Mouse (Mus musculus) embryonic facial prominence, embryonic 13.5 days (tissue): ENCODE data around the gene Sstr3. TPM values are rescaled to one million over a fixed set of nuclear protein-coding genes. Genes with fewer than 3 reads are reported as not detected.

Experiments
- ATAC-seq: fragments of 200-750 bp; cut with Nextera tagmentation; 2 replicates; pipeline ENCODE4 v1.8.0; 2017; ENCODE audit warnings: low read depth; ENCODE audit not compliant: insufficient number of reproducible peaks, insufficient read depth, low FRiP score, low TSS enrichment
- H3K27ac ChIP-seq: fragments of 300-500 bp; sonication (generic); 2 replicates; pipeline ENCODE4 v1.5.1; 2015; ENCODE audit warnings: moderate library complexity, mild to moderate bottlenecking, inconsistent platforms
- H3K27me3 ChIP-seq: fragments of 300-500 bp; sonication (generic); 2 replicates; pipeline ENCODE4 v1.6.1; 2015; ENCODE audit warnings: mild to moderate bottlenecking, inconsistent platforms
- H3K36me3 ChIP-seq: fragments of 300-500 bp; sonication (generic); 2 replicates; pipeline ENCODE4 v1.6.1; 2015; ENCODE audit warnings: mild to moderate bottlenecking, inconsistent platforms
- H3K4me1 ChIP-seq: fragments of 300-500 bp; sonication (generic); 2 replicates; pipeline ENCODE4 v1.6.1; 2015; ENCODE audit warnings: inconsistent platforms
- H3K4me2 ChIP-seq: fragments of 300-500 bp; sonication (generic); 2 replicates; pipeline ENCODE4 v1.6.1; 2015; ENCODE audit warnings: moderate library complexity, mild to moderate bottlenecking, inconsistent platforms
- H3K4me3 ChIP-seq: fragments of 300-500 bp; sonication (generic); 2 replicates; pipeline ENCODE4 v1.5.1; 2015; ENCODE audit warnings: mild to moderate bottlenecking, inconsistent platforms
- H3K9ac ChIP-seq: fragments of 300-500 bp; sonication (generic); 2 replicates; pipeline ENCODE4 v1.6.1; 2015; ENCODE audit warnings: mild to moderate bottlenecking, inconsistent platforms
- H3K9me3 ChIP-seq: fragments of 300-500 bp; sonication (generic); 2 replicates; pipeline ENCODE4 v1.6.1; 2016; ENCODE audit warnings: inconsistent platforms
- WGBS: fragments of 180-500 bp; shearing (Covaris S2); methylation state at CpG from one replicate; pipeline ENCODE4 v1.1.7; 2015; ENCODE audit warnings: mixed read lengths; 5-methylcytosine and 5-hydroxymethylcytosine counted together
- polyA plus RNA-seq: library from polyadenylated mRNA; unstranded; fragments of >200 nt; fragmentation: Nextera tagmentation; extraction: Ambion mirVana; gene quantifications from 2 replicates; pipeline ENCODE4 v1.2.1, GENCODE M21; 2015

Sstr3 gene
- polyA plus RNA-seq, 1 experiment from 2014 or later, result not detected

DNA sequence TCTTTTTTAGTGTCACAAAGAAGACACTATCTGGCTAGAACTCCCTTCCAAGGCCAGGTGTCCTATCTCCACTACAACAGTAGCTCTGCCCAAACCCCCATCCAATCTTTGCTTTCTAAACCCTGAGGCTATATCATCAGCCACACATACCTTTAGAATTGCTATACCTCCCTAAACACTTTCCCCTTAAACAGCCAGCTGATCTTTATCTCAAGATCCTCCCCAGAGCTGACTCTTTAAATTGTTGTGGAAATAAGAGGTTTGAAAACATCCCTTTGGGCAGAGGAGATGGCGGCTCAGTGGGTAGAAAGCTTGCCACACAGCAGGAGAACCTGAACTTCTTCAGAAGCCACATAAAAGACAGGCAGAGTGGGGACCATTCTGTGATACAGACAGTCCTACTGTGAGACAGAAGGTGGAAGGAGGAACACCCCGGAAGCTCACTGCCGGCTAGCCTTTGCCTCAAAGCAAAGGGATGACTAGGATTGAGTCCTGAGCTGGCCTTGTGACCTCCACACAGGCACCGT is 31.9 kb upstream of the Sstr3 start:
- no peaks in the 10 kb centered on the region for H3K9me3 ChIP-seq
- WGBS, result 40% methylated on average over 4 of the region's 4 CpGs
- no peak overlapping the region for H3K4me2 ChIP-seq
- peaks cover 28% of the 10 kb centered on the region for H3K4me1 ChIP-seq
- H3K36me3 ChIP-seq, result no peaks in the 10 kb centered on the region
- no peak overlapping the region for H3K4me3 ChIP-seq
- ATAC-seq, result no peak
- no peak overlapping the region for H3K27ac ChIP-seq
- no peak overlapping the region for H3K9ac ChIP-seq
- H3K27me3 ChIP-seq, result no peaks in the 10 kb centered on the region; the same call in 1 of the 2 replicates

DNA sequence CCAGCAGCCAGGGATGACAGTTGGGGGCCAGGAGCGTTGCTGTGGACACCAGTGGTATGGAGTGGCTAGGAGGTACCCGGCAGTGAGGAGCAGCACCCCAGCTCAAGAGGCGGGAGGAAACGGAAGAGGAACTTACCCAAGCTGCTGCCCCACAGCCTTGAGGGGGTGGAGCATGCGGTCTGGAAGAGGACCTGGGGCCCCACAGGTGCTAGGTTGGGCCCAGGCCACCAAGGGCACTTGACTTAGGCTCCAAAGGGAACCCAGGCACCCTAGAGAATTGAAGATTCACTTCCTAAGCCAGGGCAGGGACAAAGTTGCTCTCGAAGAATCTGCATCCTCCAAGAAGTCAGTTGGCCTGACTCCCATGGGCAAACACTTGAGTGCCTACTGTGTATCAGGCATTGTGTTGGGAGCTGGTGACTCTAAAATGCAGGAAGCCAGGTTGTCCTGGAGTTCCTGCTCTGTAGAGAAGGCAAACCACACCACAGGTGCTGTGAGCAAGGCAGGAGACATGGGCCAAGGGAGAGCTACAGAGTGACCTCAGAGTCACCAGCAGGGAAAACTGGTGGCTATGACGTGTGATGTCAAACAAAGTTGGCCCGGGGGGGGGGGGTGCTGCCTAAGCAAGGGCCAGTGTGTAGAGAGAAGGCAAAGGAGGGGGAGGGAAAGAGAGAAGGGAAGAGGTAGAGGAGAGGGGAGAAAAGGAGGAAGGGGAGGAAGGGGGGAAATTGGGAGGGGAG is 28.3 kb upstream of the Sstr3 start, which contains the start of gene Rac2:
TSS of gene Rac2 (minus strand) at position 126 of the 740 bp plus-strand sequence.
- no peak for ATAC-seq
- no peaks in the 10 kb centered on the region for H3K9me3 ChIP-seq
- WGBS, result 80% methylated on average over 8 of the region's 8 CpGs
- H3K4me1 ChIP-seq, result 0 out of 2 replicates have a peak, but pooled peaks cover 8% of the 10 kb centered on the region
- H3K9ac ChIP-seq, result no peak within 1 kb of the TSS
- H3K27ac ChIP-seq, result no peak within 1 kb of the TSS
- H3K27me3 ChIP-seq, result no peaks in the 10 kb centered on the region
- no peak within 1 kb of the TSS for H3K4me3 ChIP-seq
- H3K4me2 ChIP-seq, result no peak within 1 kb of the TSS
- H3K36me3 ChIP-seq, result no peaks in the 10 kb centered on the region

DNA sequence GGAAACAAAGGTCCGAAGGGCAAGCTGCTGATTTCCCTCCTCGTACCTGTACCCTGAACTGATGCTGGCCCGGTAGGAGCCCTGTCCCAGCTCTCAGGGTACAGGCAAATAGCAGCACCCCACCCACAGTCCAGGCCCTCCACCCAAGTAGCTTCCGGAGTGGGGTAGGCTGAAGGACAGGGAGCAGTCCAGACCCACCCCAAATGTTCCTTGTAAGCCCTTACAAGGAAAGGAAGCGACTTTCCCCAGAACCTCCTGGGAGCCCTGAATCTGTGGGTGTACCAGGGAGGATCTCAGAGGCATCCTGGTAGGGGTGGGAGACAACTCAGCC is 27.8 kb upstream of the Sstr3 start:
- H3K9me3 ChIP-seq, result no peaks in the 10 kb centered on the region
- H3K36me3 ChIP-seq, result no peaks in the 10 kb centered on the region
- no peak overlapping the region for H3K4me2 ChIP-seq
- no peak overlapping the region for H3K9ac ChIP-seq
- H3K27me3 ChIP-seq, result no peaks in the 10 kb centered on the region
- no peak overlapping the region for H3K4me3 ChIP-seq
- H3K27ac ChIP-seq, result no peak overlapping the region
- WGBS, result 88% methylated on average over 5 of the region's 5 CpGs
- H3K4me1 ChIP-seq, result 0 out of 2 replicates have a peak, but pooled peaks cover 8% of the 10 kb centered on the region
- ATAC-seq, result no peak

DNA sequence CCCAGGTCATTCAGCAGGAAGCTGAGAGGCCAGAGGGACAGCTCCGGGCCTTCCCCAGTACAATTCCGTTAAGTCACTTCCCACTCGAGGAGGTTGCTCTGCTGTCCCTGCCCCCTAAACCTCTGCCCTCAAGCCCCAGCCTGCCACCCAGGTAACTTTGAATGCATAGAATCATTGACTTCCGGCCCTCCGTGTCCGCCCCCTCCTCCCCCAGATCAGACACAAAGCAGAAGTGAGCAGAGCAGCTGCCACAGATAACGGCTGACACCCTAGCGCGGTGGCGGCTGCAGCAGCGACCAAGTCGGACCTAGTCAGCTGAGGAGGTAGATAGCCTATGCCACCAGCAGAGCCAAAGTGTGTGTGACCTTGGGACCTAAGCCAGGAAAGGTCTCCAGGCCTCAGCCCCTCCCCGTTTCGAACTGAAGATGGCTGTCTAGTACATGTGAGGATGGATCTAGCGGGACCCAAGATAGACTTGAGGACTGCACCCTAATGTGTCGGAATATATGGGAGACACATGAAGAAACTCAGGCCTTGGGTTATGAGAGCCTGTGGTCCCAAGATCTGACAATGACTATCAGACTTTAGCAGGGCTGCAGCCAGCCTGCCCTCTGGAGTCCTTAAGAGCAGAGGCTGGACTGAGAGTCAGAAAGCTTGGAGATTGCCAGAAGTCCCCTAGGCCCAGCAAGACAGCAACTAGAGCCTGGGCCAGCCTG is 27.2 kb upstream of the Sstr3 start:
- no peaks in the 10 kb centered on the region for H3K27me3 ChIP-seq

DNA sequence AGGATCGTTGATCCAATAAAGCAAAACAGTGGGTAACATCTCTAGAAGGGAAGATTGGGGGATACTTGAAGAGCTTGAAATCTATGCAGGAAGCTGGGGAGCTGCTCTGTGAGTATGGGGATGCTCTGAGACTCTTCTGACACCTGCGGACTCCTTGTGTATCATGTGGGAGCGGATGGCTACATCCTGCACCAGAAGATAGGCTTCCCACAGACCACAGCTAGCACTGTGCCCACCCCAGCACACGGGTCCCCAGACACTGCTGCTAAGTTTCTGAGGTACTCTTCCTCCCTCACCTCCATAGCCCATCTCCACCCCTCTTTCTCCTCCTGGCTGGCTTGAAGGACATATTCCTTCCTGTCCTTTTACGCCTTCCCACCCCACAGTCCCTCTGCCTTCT is 25.7 kb upstream of the Sstr3 start:
- H3K9me3 ChIP-seq, result no peaks in the 10 kb centered on the region
- H3K4me1 ChIP-seq, result no peaks in the 10 kb centered on the region
- ATAC-seq, result no peak
- 92% methylated on average over 5 of the region's 5 CpGs for WGBS
- no peaks in the 10 kb centered on the region for H3K36me3 ChIP-seq
- H3K27me3 ChIP-seq, result no peaks in the 10 kb centered on the region
- H3K4me2 ChIP-seq, result no peak overlapping the region
- no peak overlapping the region for H3K4me3 ChIP-seq
- no peak overlapping the region for H3K27ac ChIP-seq
- H3K9ac ChIP-seq, result no peak overlapping the region

More for the DNA sequence above, 27.2 kb upstream of the Sstr3 start:
- 0 out of 2 replicates have a peak, but pooled peaks cover 8% of the 10 kb centered on the region for H3K4me1 ChIP-seq
- H3K9me3 ChIP-seq, result no peaks in the 10 kb centered on the region
- H3K27ac ChIP-seq, result no peak overlapping the region
- no peak overlapping the region for H3K9ac ChIP-seq
- 59% methylated on average over 16 of the region's 16 CpGs for WGBS
- H3K36me3 ChIP-seq, result no peaks in the 10 kb centered on the region
- no peak for ATAC-seq
- H3K4me2 ChIP-seq, result no peak overlapping the region
- H3K4me3 ChIP-seq, result no peak overlapping the region

DNA sequence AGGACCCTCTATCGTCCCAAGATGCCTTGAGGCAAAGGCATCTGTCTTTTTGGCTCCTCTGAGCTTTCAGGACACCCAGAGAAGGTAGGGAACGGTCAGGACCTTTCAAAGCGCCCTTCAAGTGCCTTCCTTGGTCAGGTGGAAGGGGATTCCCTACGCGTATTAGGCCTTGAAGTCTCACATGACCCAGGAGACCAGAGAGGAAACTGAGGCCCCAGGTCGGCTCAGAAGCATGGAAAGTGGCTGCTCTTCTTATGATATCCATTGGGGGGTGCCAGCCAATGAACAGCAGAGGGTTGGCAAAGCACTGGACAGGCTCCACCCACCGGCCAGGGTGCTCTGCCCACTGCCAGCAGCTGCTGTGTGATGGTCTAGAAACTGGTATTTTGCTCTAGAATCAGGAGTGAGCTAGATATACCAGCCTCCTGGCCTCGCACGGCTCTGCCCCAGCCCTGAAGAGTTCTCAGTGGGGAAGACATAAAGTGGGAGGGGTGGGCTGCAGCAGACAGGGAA is 23.2 kb upstream of the Sstr3 start:
- no peaks in the 10 kb centered on the region for H3K27me3 ChIP-seq
- no peak overlapping the region for H3K9ac ChIP-seq
- no peaks in the 10 kb centered on the region for H3K36me3 ChIP-seq
- no peak overlapping the region for H3K4me2 ChIP-seq
- no peaks in the 10 kb centered on the region for H3K4me1 ChIP-seq
- WGBS, result 70% methylated on average over 9 of the region's 9 CpGs
- no peaks in the 10 kb centered on the region for H3K9me3 ChIP-seq
- no peak for ATAC-seq
- no peak overlapping the region for H3K4me3 ChIP-seq
- H3K27ac ChIP-seq, result no peak overlapping the region

DNA sequence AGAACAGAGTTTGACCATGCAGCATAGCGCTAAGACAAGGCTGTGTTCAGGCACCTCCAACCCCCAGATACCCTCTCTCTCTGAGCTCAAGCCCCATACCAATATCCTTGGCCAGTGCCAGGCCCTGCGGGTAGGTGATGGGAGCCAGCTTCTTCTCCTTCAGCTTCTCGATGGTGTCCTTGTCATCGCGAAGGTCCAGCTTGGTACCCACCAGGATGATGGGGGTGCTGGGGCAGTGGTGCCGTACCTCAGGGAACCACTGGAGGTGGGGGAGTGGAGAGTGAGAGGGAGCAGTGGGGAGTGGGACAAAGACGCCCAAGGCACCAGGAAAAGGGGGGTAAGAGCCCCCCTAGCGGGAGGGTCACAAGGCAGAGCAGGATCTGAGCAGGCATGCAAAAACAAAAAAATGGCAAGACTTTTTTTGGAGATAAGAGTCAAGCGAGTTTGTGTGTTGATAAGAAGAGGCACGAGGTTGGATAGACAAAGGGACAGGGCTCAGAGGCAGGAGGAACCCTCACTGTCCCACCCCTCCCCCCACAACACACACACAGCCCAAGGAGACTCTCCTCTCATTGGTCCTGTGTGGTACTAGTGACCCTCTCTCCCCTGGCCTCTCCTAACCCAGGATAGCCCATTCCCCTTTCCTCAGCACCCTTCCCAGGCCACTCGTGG is 20.4 kb upstream of the Sstr3 start:
- Histone ChIP-seq H3K27ac (no peak overlapping the region), H3K9me3 (no peaks in the 10 kb centered on the region), H3K4me2 (no peak overlapping the region), H3K27me3 (no peaks in the 10 kb centered on the region), H3K4me3 (no peak overlapping the region), H3K4me1 (no peaks in the 10 kb centered on the region), H3K36me3 (no peaks in the 10 kb centered on the region), H3K9ac (no peak overlapping the region)
- 70% methylated on average over 11 of the region's 11 CpGs for WGBS
- ATAC-seq, result no peak

DNA sequence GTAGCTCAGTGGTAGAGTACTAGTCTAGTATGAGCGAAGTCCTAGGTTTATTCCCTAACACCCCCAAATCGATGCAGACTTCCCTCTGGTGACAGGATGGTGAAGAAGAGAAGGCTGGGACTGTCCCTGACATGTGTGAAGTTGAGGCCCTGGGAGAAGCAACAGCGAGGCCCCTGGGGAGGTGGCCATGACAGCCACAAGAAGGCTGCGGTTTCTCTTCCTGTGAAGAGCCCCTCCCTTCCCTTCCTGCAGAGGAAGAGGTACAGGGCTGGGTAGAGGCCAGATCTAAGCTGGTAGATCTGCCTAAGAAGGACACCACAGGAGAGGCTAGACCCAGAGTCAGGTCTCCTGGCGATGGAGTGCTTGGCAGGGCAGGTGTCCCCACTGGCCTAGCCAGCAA is 19.5 kb upstream of the Sstr3 start:
- no peak for ATAC-seq
- 78% methylated on average over 5 of the region's 5 CpGs for WGBS
- Histone ChIP-seq H3K27me3 (no peaks in the 10 kb centered on the region), H3K27ac (no peak overlapping the region), H3K9ac (no peak overlapping the region), H3K4me1 (peaks cover 4% of the 10 kb centered on the region), H3K9me3 (no peaks in the 10 kb centered on the region), H3K4me2 (no peak overlapping the region), H3K4me3 (no peak overlapping the region), H3K36me3 (no peaks in the 10 kb centered on the region)

DNA sequence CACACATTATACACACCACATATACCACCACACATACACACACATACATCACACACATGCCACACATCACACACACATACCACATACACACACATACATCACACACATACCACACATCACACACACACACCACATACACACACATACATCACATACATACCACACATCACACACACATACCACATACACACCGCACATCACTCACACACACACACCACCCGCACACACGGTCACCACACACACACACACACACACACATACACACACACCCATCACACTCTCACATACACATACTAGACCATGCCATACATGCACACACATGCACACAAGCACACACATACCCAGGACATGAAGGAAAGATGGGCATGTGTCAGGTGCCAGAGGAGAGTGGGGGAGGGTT is 18.9 kb upstream of the Sstr3 start:
- Histone ChIP-seq H3K9me3 (no peaks in the 10 kb centered on the region), H3K9ac (no peak overlapping the region), H3K4me2 (no peak overlapping the region), H3K4me1 (peaks cover 4% of the 10 kb centered on the region), H3K27me3 (no peaks in the 10 kb centered on the region), H3K27ac (no peak overlapping the region), H3K4me3 (no peak overlapping the region), H3K36me3 (no peaks in the 10 kb centered on the region)
- WGBS, result 93% methylated on average over 3 of the region's 3 CpGs
- ATAC-seq, result no peak

DNA sequence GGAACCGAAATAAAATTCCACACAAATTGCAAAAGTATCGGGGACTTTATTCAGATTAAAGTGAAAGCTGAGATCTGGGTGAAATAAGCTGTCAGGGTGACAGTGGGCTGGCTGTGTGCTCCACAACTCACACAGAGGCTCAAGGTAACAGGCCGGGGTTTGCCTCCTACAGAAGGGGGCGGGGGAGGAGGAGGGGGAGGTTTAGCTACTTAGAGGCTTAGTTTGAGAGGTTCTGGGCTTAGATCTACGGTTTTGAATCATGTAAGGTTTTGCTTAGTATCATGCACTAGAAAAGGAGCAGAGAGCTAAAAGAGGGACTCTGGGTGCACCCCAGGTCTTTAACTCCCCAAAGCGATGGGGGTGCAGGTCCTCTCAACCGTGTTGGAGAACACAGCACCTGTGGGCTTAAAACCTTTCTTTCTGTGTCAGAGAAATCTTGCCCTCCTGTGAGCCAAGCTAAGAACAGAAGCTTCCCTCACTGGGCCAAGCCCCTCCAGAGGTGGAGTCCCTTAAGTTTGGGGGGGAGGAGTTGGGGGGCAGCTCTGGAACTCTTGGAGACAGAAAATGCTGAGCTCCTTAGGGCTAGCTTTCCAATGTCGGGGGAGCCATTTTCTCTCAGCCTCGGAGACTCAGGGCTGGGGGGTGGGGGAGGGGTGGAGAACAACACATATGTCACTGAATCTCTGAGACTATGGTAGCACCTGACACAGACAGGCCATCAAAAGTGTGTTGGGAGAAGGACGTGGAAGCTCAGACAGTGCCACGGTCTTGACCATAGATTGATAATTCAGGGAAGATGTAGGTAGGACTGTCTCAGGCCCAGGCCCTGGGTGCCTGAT is 14.9 kb upstream of the Sstr3 start:
- WGBS, result 57% methylated on average over 11 of the region's 11 CpGs
- no peaks in the 10 kb centered on the region for H3K27me3 ChIP-seq

More for the DNA sequence above, 14.9 kb upstream of the Sstr3 start:
- H3K36me3 ChIP-seq, result no peaks in the 10 kb centered on the region
- H3K9me3 ChIP-seq, result no peaks in the 10 kb centered on the region
- no peak overlapping the region for H3K4me3 ChIP-seq
- H3K4me2 ChIP-seq, result no peak overlapping the region
- ATAC-seq, result no peak
- peaks cover 4% of the 10 kb centered on the region for H3K4me1 ChIP-seq
- no peak overlapping the region for H3K9ac ChIP-seq
- H3K27ac ChIP-seq, result no peak overlapping the region
